Mouse (Mus musculus): Measurements from ENCODE around the gene Prg3.

The Prg3 gene
- long read RNA-seq, experiment 1: 0 reads
- long read RNA-seq, experiment 2: 0 reads

GRCm38 (mm10) chr2:84987930-84988329 is at the start of gene Prg3:
TSS of gene Prg3 (plus strand) at chr2:84988215.
- intact Hi-C loops (cut with DNase I): no loop called here

- intact Hi-C loops (cut with DNase I): no loop called here
Observed at GRCm38 (mm10) chr2:84938249-84938946, 49.6 kb upstream of the Prg3 start.

GRCm38 (mm10) chr2:84939306-84939705 is 48.7 kb upstream of the Prg3 start:
- intact Hi-C loops (cut with DNase I): no loop called here

GRCm38 (mm10) chr2:84939711-84940110 is 48.3 kb upstream of the Prg3 start:
- intact Hi-C loops (cut with DNase I): no loop called here

DNA sequence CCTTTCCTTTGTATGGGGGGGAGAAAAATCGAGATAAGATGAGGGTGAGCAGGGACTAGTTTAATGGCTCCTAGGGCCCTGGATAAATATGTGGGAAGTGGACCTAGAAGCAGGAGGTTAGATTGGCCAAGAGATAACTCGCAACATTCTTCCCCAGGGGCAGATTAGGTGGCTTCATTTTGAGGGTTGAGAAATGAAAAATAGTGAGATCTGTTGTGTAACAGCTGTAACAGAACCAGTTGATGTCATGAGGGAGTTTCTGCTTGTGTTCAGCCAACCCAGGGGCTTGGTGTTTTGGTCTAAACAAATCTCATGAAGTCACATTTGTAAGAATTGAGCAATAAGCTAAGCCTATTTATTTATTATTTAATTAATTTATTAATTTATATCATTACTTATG is 46.7 kb upstream of the Prg3 start:
- intact Hi-C loops (cut with DNase I): no loop called here

GRCm38 (mm10) chr2:84941795-84942194 is 46.2 kb upstream of the Prg3 start:
- intact Hi-C loops (cut with DNase I): no loop called here

DNA sequence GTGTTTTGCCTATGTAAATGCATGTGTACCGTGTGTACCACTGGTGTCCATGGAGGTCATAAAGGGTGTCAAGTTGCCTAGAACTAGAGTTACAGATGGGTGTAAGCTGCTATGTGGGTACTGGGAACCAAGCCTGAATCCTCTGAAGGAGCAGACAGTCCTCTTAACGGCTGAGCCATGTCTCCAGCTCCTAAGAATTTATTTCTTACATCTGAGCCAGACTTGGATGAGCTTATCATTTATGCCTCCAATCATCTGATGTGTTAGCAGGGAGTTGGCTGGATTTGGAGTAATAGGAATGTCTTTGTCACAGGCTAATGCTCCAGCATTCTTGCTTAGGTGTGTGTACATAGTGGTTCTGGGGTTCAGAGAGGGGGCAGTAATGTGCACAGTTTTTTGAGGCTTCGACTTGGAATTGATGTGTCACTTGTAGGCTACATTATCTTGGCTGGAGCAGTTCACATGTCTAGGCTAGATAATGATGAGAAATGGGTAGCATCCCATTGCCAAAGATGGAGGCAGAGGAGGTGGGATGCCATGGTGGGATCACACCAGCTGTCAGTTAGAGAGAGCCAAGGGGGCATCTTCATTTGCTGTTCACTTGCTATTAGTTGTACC is 40.8 kb upstream of the Prg3 start:
- intact Hi-C loops (cut with DNase I): no loop called here

DNA sequence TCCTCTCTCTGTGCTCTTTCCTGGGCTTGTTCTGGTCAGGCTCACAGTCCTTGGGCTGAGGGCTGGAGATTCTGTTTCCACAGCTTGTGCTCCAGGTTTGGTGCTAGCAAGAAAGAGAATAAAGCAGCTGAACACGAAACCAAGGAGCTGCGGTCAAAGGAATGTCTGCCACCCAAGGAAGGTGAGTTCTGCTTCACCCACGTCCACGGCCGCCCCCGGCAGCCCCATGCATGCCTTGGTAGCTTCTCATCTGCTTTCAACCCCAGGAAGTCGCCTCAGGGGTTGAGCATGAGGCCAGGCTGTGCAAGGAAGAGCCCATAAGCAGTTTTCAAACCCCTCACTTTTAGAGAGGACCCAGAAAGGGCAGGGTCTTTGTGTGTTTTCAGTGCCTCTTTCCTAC is 39.8 kb upstream of the Prg3 start:
- intact Hi-C loops (cut with DNase I): no loop called here

DNA sequence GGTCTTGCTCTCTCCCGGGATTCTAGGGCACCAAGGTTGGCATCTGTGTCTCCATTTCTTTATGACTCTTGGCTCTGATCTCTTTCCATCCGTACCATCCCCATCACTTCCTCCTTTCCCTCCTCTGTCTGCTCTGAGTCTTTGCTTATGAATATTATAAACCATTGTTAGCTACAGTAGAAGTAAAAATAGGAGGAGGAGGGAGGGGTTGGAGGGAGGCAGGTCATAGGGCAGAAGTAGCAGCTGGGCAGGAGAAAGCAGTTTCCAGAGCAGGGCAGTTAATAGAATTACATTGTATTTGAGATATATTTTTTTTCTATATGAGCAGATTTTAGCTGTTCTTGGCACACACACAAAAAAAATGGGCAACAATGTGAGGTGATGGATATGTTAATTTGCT is 39.3 kb upstream of the Prg3 start:
- intact Hi-C loops (cut with DNase I): no loop called here

DNA sequence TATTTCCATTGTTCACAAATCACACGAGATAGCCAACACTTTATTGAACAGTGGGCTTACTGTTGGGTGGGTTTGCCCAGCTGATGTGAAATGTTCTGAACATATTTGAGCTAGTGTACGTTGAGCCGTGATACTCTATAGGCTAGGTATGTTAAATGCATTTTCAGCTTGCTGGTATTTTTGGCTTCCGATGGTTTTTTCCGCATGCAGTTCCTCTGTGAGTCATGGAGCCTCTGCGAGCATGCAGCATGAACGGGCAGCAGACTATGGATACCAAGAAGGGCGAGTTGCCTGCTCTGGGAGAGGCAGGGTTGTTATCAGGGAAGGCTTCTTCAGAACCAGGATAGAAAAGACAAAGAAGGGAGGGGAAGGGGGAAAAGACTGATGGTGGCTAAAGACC is 37.0 kb upstream of the Prg3 start:
- intact Hi-C loops (cut with DNase I): no loop called here

DNA sequence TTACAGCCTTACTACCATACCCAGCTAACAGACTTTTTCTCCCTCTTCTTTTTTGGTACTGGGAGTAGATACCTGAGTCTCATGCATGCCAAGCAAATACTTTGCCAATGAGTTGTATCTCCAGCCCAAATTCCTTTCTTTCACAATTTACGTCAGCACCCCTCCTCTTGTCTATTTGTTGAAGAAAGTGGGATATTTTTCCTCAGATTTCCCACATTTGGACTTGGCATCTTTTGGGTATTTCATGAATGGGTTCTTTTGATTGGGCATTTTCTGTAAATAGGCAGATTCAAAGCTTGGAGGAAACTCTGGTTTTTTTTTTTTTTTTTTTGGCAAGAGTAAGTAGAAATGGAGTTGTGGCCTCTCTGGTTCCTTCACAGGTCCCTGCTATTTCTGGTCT is 35.8 kb upstream of the Prg3 start:
- intact Hi-C loops (cut with DNase I): no loop called here

DNA sequence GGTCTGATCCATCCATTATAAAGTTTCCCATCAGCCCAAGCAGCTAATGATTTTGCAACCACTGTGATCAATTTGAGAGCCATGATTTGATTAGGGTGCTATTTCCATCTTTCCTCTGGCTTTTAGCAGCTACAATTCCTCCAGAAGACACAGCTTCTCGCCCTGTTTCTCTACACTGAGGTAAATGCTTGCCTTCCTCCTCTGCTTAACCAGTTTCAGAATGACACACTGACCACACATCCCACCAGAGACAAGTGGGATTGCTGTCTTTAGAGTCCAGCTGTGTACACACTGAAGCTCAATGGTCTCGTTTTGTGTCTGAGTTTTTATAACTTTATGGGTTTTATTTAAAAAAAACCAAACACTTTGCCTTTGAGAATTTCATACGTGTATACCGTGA is 35.3 kb upstream of the Prg3 start:
- intact Hi-C loops (cut with DNase I): no loop called here

GRCm38 (mm10) chr2:84955435-84955834 is 32.6 kb upstream of the Prg3 start:
- intact Hi-C loops (cut with DNase I): no loop called here

DNA sequence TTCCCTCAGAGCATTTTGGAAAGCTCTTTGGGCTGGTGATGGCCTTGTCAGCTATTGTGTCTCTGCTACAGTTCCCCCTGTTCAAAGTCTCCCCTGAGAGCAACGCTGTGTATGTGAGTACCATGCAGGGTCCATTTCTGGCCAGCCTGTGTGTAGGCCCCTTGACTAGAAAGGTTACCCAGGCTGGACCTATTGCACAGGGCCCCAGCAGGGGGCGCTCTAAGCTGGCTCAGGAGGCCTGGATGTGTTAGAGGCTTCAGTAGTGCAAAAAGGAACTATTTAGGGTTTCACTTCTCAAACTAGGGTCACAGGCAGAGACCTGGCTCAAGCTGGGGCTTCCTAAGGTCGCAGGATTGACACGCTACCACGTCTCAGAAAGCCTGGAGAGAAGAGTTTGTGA is 31.7 kb upstream of the Prg3 start:
- intact Hi-C loops (cut with DNase I): loop anchor here (1.0 kb wide), 1 partner anchor 51 kb away; no protein-coding TSS in a partner anchor

DNA sequence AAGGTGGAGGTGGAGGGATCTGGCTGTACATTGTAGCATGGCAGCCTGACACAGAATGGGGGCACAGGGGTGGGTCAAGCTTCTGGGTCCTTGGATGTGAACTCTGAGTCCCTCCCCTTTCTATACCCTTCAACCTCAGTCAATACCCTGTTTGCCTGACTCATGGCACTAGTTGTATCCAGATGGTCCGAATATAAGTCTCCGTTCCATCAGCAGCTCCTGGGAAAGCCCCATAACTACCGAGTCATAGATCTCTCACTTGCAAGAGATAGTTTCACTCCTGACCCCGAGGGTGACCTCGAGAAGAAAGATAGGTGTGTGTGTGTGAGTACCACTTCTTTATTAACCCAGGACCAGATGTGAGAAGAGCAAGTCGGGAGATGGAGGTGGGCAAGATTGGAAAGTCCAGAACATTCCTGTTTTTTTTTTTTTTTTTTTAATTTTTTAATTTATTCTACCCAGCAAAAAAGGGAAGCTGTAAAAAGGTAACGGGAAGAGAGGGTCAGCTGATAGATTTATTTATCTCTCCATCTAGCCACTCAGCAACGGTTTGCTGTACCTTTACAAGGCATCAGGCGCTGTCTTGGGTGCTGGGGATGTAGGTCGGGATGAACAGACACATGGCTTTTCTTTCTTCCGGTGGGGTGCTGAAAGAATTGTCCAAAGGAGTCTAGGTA is 29.3 kb upstream of the Prg3 start:
- intact Hi-C loops (cut with DNase I): no loop called here

DNA sequence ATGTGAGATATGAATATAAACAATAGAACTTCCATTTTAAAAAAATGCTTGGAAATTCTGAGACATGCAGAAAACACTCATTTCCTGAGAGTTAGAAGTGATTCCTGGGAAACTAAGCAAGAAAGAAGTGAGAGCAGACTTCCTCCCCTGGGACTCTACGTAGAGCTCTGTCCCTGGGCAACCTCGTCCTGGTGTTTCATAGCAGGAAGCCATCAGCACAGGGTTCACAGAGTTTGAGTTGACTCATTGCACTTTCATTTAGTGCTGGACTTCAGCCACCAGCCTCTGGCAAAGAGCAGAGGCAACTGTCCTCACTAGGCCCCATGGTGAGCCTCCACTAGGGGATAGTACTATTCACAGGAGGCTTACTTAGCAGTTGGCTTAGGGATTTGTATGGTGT is 26.7 kb upstream of the Prg3 start:
- intact Hi-C loops (cut with DNase I): no loop called here

- intact Hi-C loops (cut with DNase I): no loop called here
Observed at GRCm38 (mm10) chr2:84961901-84962300, 26.1 kb upstream of the Prg3 start.

DNA sequence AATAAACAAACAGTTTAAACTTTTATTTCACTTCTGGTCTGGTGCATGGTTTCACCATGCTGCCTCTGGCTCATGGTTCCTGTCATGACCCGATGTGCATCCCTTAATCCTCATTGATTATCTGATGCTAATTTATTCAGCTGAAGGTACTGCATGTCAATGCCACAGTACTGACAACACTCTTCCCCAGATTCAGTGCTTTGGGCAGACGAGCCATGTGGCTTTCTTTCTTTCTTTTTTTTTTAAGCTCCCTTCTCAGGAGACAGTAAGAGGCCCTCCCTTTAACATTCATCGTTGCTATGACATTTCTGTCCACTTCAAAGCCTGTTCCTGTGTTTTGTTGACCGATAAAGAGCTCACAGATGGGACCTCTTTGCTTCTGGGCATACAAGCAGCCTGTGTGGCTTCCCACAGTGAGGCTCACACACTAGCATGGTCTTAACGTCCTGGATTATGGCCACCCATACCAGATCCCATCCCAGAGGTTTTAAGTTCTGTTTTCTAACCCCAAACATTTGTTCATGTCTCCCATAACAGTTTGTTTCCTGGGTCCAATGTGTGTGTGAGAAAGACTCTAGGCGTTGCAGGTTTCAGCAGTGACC is 25.0 kb upstream of the Prg3 start:
- intact Hi-C loops (cut with DNase I): no loop called here

GRCm38 (mm10) chr2:84964111-84964801 is 23.8 kb upstream of the Prg3 start:
- intact Hi-C loops (cut with DNase I): no loop called here

DNA sequence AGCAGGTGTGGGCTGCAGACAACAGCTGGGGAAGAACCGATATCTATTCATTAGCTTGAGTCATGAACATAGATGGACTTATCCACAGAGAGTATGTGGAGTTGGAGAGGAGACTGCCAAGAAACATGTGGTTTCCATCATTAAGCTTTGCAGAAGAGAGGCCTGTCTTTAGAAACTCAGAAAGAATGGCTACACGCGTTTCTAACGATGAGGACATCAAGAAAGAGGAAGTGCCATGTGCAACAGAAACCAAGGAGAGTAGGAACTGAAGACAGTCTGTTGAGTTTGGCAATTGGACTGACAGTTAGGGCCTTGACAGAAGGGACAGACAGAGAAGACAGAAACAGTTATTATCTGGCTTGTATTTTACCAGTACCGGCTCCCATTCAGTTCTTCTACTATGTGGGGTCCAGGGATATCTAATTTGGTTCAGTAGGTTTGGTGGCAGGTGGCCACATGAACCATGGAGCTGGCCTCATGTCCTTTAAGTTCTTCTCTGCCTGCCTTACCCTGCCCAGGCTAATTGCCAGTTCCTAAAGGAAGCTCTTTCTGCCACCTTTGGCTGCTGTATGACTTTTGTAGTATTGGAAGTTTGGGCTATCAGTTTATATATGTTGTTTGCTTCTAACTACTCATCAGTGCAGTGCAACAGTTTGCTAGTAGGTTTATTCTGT is 20.6 kb upstream of the Prg3 start:
- intact Hi-C loops (cut with DNase I): no loop called here

- intact Hi-C loops (cut with DNase I): no loop called here
Observed at GRCm38 (mm10) chr2:84975580-84975979, 12.4 kb upstream of the Prg3 start.

Data from adrenal gland (tissue).